Mouse (Mus musculus): ENCODE measurements around the gene Tbl3. TPM values are rescaled to one million over a fixed set of nuclear protein-coding genes. Genes with fewer than 3 reads are reported as not detected.

Tbl3 gene
- polyA plus RNA-seq (2015; fragmentation: Nextera tagmentation; extraction: Ambion mirVana) = 83.7 and 85.5 TPM in 2 replicates

DNA sequence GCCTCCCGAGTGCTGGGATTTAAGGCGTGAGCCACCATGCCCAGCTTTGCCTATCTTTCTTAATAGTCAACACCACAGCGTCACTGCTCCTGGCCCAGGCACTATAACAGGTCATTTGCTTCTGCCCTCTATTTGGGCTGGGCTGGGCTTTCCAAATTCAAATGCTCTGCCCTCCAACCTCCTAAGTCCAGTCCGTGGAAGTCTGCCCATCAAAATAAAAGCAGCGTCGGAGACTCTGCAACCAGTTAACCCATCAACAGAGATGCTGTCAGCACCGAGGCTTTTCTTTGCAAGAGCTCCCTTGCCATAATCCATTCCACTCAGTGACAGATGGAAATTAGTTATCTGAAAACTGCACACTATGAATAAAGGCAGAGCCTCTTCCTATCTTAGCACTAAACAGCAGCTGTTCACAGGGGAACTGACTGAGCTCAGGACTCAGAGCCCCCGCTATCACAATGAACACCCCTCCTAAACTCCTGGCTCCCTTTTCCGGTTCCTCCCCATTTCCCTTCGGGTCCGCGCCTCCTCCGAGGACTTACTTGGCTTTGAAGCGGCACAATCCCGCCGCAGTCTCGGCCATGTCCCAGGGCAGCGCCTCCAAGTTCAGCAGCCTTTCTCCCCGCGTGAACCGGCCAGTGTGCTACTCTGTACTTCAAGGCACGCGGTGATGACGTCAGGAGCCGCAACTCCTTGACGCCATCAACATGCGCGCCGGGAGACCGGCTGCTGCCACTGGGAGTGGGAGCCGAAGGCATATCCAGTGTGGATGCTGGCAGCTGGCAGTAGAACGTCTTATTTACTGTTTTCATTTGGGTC, at the start of gene Tbl3:
TSS of gene Tbl3 (minus strand) at position 679 of the 819 bp plus-strand sequence.
- H3K27ac ChIP-seq (ENCODE audit: low read length) = peak within 1 kb of the TSS; percentile 82
- peak within 1 kb of the TSS; percentile 93 for H3K4me3 ChIP-seq (replicated peaks; ENCODE audit: low read length)
- WGBS = 3% methylated on average over 32 of the region's 32 CpGs
- ATAC-seq = peak; percentile 95
- H3K36me3 ChIP-seq (ENCODE audit: control insufficient read depth, insufficient read depth) = peaks cover 9% of the 10 kb centered on the region
- H3K4me1 ChIP-seq (replicated peaks; ENCODE audit: control insufficient read depth, insufficient read depth, low read length) = peaks cover 16% of the 10 kb centered on the region
- no peaks in the 10 kb centered on the region for H3K9me3 ChIP-seq (ENCODE audit: control insufficient read depth, low read length)
- peak within 1 kb of the TSS; percentile 92 for H3K4me2 ChIP-seq (ENCODE audit: low read length)
- H3K27me3 ChIP-seq (replicated peaks; ENCODE audit: control insufficient read depth, insufficient read depth, low read length) = no peaks in the 10 kb centered on the region
- H3K9ac ChIP-seq (replicated peaks; ENCODE audit: low read depth, low read length) = peak within 1 kb of the TSS; percentile 78

DNA sequence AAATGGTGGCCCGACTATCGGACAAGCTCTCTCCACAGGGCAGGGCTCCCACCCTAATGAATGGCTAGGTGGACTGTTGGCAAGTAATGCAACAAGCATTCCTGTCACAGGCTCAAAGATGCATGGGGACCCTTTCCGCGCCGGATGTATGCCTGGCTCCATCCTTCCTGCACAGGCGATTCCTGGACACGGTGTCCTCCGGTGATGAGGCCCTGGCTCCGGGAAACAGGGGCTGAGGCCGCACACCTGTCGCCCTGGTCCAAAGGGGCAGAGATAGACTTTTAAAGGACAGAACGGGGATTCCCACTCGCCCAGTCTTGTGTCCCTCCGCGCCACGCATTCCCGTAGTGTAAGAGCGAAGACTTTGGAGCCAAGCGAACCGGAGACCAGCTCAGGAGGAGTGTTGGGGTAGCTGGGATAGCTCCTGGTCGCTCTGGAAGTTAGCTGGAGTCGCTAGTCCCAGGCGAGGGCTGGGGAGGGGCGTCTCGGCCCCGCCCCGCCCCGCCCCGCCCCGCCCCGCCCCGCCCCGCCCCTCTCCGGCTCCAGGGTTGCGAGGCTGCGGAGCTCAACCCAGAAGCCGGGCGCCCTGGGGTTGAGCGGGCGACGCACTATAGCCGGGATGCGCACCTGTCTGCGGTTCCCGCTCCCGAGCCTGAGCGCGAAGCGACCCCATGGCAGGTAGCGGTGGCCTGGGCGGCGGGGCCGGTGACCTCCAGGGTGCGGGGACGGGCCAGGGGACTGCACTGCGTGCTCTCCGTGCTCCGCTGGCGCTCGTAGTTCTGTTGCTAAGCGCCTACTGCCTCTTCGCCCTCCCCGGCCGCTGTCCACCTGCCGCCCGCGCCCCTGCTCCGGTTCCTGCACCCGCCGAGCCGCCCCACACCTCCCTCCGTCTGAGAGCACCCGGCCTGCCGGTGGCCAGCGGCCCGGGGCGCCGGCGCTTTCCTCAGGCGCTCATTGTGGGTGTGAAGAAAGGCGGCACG, 45.2 kb upstream of the Tbl3 start, which contains the start of gene Hs3st6:
TSS of gene Hs3st6 (plus strand) at position 574 of the 980 bp plus-strand sequence.
- Histone ChIP-seq H3K9ac (replicated peaks; ENCODE audit: low read depth, low read length) (peak within 1 kb of the TSS; percentile 33; the same call in 1 of the 2 replicates), H3K4me3 (replicated peaks; ENCODE audit: low read length) (peak within 1 kb of the TSS; percentile 45), H3K36me3 (ENCODE audit: control insufficient read depth, insufficient read depth) (no peaks in the 10 kb centered on the region), H3K4me1 (replicated peaks; ENCODE audit: control insufficient read depth, insufficient read depth, low read length) (peaks cover 13% of the 10 kb centered on the region), H3K27ac (ENCODE audit: low read length) (no peak within 1 kb of the TSS), H3K4me2 (ENCODE audit: low read length) (peak within 1 kb of the TSS; percentile 74), H3K27me3 (replicated peaks; ENCODE audit: control insufficient read depth, insufficient read depth, low read length) (peaks cover 56% of the 10 kb centered on the region), H3K9me3 (ENCODE audit: control insufficient read depth, low read length) (no peaks in the 10 kb centered on the region)
- WGBS = under 1% methylated on average over 71 of the region's 82 CpGs
- peak; percentile 63 for ATAC-seq

DNA sequence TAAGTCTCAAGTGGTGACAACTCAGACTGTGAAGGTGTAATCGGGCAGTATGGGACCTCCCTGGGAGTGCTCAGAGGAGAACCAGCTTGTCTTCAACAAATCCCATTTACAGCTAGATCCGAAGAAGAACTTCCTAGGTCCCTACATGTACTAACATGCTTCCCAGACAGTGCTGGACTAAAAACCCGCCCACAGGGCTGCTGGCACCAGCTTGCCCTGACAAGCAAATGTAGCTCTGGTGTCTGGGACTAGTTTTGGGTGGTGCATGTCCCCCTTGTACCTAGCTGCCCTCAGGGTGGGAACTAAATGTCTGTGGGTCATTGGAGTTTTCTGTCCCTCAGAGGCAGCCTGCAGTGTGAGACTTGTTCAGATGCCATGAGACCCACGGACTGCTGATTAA, 44.1 kb upstream of the Tbl3 start:
- ATAC-seq = no peak
- H3K4me3 ChIP-seq (replicated peaks; ENCODE audit: low read length) = no peak overlapping the region
- H3K4me1 ChIP-seq (replicated peaks; ENCODE audit: control insufficient read depth, insufficient read depth, low read length) = peaks cover 13% of the 10 kb centered on the region
- H3K27me3 ChIP-seq (replicated peaks; ENCODE audit: control insufficient read depth, insufficient read depth, low read length) = peaks cover 56% of the 10 kb centered on the region
- no peak overlapping the region for H3K27ac ChIP-seq (ENCODE audit: low read length)
- no peaks in the 10 kb centered on the region for H3K9me3 ChIP-seq (ENCODE audit: control insufficient read depth, low read length)
- no peak overlapping the region for H3K9ac ChIP-seq (replicated peaks; ENCODE audit: low read depth, low read length)
- 7% methylated on average over 4 of the region's 4 CpGs for WGBS
- H3K36me3 ChIP-seq (ENCODE audit: control insufficient read depth, insufficient read depth) = no peaks in the 10 kb centered on the region
- no peak overlapping the region for H3K4me2 ChIP-seq (ENCODE audit: low read length)

DNA sequence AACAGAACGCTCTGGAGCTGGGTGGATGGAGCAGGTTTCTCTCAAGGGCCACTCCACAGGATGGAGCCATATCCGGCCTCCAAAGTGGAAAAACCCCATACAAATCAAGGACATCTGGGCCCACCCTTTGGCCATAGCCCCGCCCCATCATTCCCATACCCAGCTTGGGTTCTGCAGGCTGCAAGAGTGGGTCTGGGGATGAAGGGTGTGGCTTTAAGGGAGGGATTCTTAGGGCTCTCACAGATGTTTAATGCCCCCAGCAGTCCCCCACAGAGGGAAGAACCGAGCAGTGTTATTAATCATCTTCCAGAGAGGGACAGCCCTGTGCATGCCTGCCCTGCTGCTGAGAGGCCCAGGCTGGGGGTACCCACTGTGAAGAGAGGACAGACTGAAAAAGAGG, 39.5 kb upstream of the Tbl3 start:
- no peak overlapping the region for H3K9ac ChIP-seq (replicated peaks; ENCODE audit: low read depth, low read length)
- ATAC-seq = no peak
- no peaks in the 10 kb centered on the region for H3K4me1 ChIP-seq (replicated peaks; ENCODE audit: control insufficient read depth, insufficient read depth, low read length)
- H3K27me3 ChIP-seq (replicated peaks; ENCODE audit: control insufficient read depth, insufficient read depth, low read length) = peaks cover 20% of the 10 kb centered on the region
- no peak overlapping the region for H3K4me2 ChIP-seq (ENCODE audit: low read length)
- no peak overlapping the region for H3K4me3 ChIP-seq (replicated peaks; ENCODE audit: low read length)
- H3K9me3 ChIP-seq (ENCODE audit: control insufficient read depth, low read length) = no peaks in the 10 kb centered on the region
- WGBS = 53% methylated on average over 4 of the region's 4 CpGs
- no peaks in the 10 kb centered on the region for H3K36me3 ChIP-seq (ENCODE audit: control insufficient read depth, insufficient read depth)
- no peak overlapping the region for H3K27ac ChIP-seq (ENCODE audit: low read length)

DNA sequence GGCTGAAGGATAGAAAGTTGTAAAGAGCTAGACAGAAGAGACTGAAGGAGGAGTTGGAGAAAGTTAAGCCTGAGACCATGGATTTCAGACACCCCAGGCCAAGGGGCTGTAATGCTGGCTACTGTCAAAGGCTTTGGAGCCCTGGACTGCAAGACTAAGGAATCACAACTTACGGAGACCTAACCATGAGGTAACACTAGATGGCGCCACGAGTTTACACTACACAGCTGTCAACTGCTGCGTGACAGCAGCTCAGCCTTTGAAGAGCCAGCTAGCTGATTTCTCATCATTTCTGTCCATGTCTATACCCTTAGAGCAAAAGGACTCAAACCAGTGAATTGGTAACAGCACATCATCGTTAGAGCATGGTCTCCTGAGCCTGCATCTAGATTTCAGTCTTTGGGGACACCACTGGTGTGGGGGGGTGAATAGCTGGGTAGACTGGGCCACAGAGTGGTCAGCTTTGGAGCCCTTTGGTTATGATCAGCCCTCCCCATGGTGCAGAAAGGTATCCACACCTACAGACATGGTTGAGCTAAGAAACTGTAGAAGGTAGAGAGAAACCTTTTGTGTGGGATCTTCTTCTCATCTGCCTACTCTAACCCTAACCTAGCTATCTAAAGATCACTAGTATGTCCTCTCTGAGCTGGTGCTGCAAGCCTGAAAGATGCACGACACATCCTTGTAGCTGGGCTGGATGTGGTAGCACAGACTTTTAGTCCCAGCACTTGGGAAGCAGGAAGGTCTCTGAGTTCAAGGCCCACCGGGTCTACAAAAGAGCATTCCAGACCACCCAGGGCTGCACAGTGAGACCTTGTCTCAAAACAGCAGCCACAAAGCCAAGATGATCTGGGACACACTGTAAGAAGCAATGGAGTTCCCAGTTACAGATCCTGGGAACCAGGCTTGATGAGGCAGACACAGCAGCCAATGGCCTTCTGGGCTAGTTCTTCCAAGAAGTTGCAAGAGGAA, 38.4 kb upstream of the Tbl3 start:
- Histone ChIP-seq H3K4me2 (ENCODE audit: low read length) (no peak overlapping the region), H3K4me3 (replicated peaks; ENCODE audit: low read length) (no peak overlapping the region), H3K4me1 (replicated peaks; ENCODE audit: control insufficient read depth, insufficient read depth, low read length) (no peaks in the 10 kb centered on the region), H3K27ac (ENCODE audit: low read length) (no peak overlapping the region), H3K9ac (replicated peaks; ENCODE audit: low read depth, low read length) (no peak overlapping the region), H3K9me3 (ENCODE audit: control insufficient read depth, low read length) (no peaks in the 10 kb centered on the region), H3K27me3 (replicated peaks; ENCODE audit: control insufficient read depth, insufficient read depth, low read length) (peaks cover 10% of the 10 kb centered on the region), H3K36me3 (ENCODE audit: control insufficient read depth, insufficient read depth) (no peaks in the 10 kb centered on the region)
- ATAC-seq = peak; percentile 86
- WGBS = 24% methylated on average over 7 of the region's 7 CpGs

DNA sequence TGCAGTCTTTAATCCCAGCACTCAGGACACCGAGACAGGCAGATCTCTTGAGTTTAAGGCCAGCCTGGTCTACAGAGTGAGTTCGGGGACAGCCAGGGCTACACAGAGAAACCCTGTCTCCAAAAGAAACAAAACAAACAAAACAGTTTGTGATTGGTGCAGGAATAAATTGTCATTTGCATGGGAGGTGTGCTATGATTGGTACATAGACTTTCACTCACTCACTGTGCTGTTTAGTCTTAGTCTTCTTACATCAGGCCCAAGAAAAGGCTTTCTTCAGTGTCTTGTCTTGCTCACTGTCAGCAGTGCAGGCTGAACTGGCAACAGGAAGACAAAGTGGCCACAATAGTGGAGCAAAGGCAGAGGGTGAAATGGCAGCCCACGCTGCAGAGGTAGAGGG, 36.9 kb upstream of the Tbl3 start:
- H3K4me1 ChIP-seq (replicated peaks; ENCODE audit: control insufficient read depth, insufficient read depth, low read length) = no peaks in the 10 kb centered on the region
- no peak overlapping the region for H3K4me2 ChIP-seq (ENCODE audit: low read length)
- no peaks in the 10 kb centered on the region for H3K36me3 ChIP-seq (ENCODE audit: control insufficient read depth, insufficient read depth)
- ATAC-seq = no peak
- H3K27me3 ChIP-seq (replicated peaks; ENCODE audit: control insufficient read depth, insufficient read depth, low read length) = no peaks in the 10 kb centered on the region; the same call in 1 of the 2 replicates
- H3K9ac ChIP-seq (replicated peaks; ENCODE audit: low read depth, low read length) = no peak overlapping the region
- no peak overlapping the region for H3K4me3 ChIP-seq (replicated peaks; ENCODE audit: low read length)
- no peaks in the 10 kb centered on the region for H3K9me3 ChIP-seq (ENCODE audit: control insufficient read depth, low read length)
- no peak overlapping the region for H3K27ac ChIP-seq (ENCODE audit: low read length)
- 69% methylated on average over 3 of the region's 3 CpGs for WGBS

DNA sequence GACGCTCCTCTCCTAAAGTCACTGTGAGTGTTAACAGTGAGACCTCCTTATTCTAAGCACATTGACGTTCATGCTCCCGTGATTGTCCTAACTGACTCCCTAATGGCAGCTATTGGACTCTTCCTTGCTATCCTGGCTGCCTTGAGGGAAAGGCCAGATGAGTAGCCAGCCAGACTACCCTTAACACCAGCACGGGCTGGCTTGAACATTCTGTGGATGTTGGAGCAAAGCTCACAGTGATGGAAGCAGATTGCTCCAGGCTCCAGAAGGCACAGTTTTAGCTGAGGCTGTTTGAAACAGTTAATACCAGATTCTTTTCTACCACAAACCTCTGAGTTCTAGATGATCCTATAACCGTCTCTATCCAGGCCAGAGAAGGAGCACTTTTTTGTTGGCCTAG, 36.4 kb upstream of the Tbl3 start:
- WGBS = 81% methylated on average over 5 of the region's 5 CpGs
- Histone ChIP-seq H3K36me3 (ENCODE audit: control insufficient read depth, insufficient read depth) (no peaks in the 10 kb centered on the region), H3K27me3 (replicated peaks; ENCODE audit: control insufficient read depth, insufficient read depth, low read length) (no peaks in the 10 kb centered on the region; the same call in 1 of the 2 replicates)

DNA sequence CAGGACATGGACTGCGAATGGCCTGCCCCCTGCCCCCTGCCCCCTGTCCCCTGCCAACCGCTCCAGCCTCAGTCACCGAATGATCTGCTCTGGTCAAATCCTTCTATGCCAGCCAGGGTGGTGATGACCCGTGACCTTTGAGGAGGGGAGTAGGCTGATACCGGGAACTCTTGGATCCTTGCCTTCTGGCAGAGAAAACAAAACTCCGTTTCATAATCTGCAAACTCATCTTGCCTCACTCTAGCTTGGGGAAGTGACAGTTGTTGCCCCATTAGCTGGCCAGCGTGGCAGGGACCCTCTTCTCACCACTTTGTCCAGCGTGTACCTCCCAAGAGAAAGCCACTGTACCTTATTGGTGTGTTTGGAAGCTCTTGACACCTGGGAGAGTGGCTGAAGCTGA, 34.8 kb upstream of the Tbl3 start:
- Histone ChIP-seq H3K9me3 (ENCODE audit: control insufficient read depth, low read length) (no peaks in the 10 kb centered on the region), H3K9ac (replicated peaks; ENCODE audit: low read depth, low read length) (no peak overlapping the region), H3K4me2 (ENCODE audit: low read length) (no peak overlapping the region), H3K27me3 (replicated peaks; ENCODE audit: control insufficient read depth, insufficient read depth, low read length) (no peaks in the 10 kb centered on the region), H3K4me1 (replicated peaks; ENCODE audit: control insufficient read depth, insufficient read depth, low read length) (0 out of 2 replicates have a peak, but pooled peaks cover under 1% of the 10 kb centered on the region), H3K4me3 (replicated peaks; ENCODE audit: low read length) (no peak overlapping the region), H3K27ac (ENCODE audit: low read length) (no peak overlapping the region), H3K36me3 (ENCODE audit: control insufficient read depth, insufficient read depth) (no peaks in the 10 kb centered on the region)
- WGBS = 87% methylated on average over 8 of the region's 8 CpGs
- no peak for ATAC-seq

More for the DNA sequence above, 36.4 kb upstream of the Tbl3 start:
- Histone ChIP-seq H3K9me3 (ENCODE audit: control insufficient read depth, low read length) (no peaks in the 10 kb centered on the region), H3K9ac (replicated peaks; ENCODE audit: low read depth, low read length) (no peak overlapping the region), H3K4me3 (replicated peaks; ENCODE audit: low read length) (no peak overlapping the region), H3K4me2 (ENCODE audit: low read length) (no peak overlapping the region), H3K4me1 (replicated peaks; ENCODE audit: control insufficient read depth, insufficient read depth, low read length) (no peaks in the 10 kb centered on the region), H3K27ac (ENCODE audit: low read length) (no peak overlapping the region)
- ATAC-seq = no peak

Measured in forebrain, embryonic 16.5 days (tissue).